In genomic region chr9:24770149-24770940, GRCm38 (mm10) we compare ENCODE assay signal across 8 mouse cellular contexts. TPM values are rescaled to one million over a fixed set of nuclear protein-coding genes. Genes with fewer than 3 reads are reported as not detected.
DNase-seq lines count a peak whose midpoint lies in the region; ATAC-seq and TF ChIP-seq lines count a peak whose summit lies in the region.

No protein-coding gene starts in this region.

- DNase-seq in ZHBTc4 (ENCODE audit: low read depth, low spot score): peak; percentile 67
- no peak for DNase-seq in spleen, postnatal 14 days (ENCODE audit: low spot score in 2 of 2)
- no peak for DNase-seq in urinary bladder, postnatal 4 days (ENCODE audit: low spot score in 2 of 2)
- no peak for DNase-seq in left cerebral cortex, adult 11 months (ENCODE audit: low spot score)

- H3K27ac ChIP-seq in heart, embryonic 16.5 days (ENCODE audit: low read length): peak overlapping the region; percentile 99
- H3K27ac ChIP-seq in liver, embryonic 12.5 days: no peak overlapping the region

- H3K4me1 ChIP-seq in E14TG2a.4 (replicated peaks; ENCODE audit: low read depth, low read length): peaks cover 32% of the 10 kb centered on the region
- H3K4me1 ChIP-seq in heart, embryonic 16.5 days (ENCODE audit: control insufficient read depth, insufficient read depth, low read length): peaks cover 10% of the 10 kb centered on the region
- H3K4me1 ChIP-seq in liver, embryonic 12.5 days: no peaks in the 10 kb centered on the region; the same call in 1 of the 2 replicates

- no peaks in the 10 kb centered on the region for H3K9me3 ChIP-seq in E14TG2a.4 (ENCODE audit: low read length)
- H3K9me3 ChIP-seq in heart, embryonic 16.5 days (replicated peaks; ENCODE audit: control insufficient read depth, low read length): no peaks in the 10 kb centered on the region
- H3K9me3 ChIP-seq in liver, embryonic 12.5 days (replicated peaks): no peaks in the 10 kb centered on the region

- H3K9ac ChIP-seq in heart, embryonic 16.5 days (ENCODE audit: low read length): peak overlapping the region; percentile 87
- peak overlapping the region; percentile 7; the same call in 1 of the 2 replicates for H3K9ac ChIP-seq in liver, embryonic 12.5 days

- H3K4me3 ChIP-seq in E14TG2a.4 (replicated peaks; ENCODE audit: low read length): peak overlapping the region; percentile 65
- H3K4me3 ChIP-seq in heart, embryonic 16.5 days (ENCODE audit: low read length): peak overlapping the region; percentile 74
- H3K4me3 ChIP-seq in liver, embryonic 12.5 days: peak overlapping the region; percentile 37

- H3K36me3 ChIP-seq in E14TG2a.4 (ENCODE audit: insufficient read depth, low read length): no peaks in the 10 kb centered on the region
- H3K36me3 ChIP-seq in heart, embryonic 16.5 days (ENCODE audit: control insufficient read depth, insufficient read depth): peaks cover 2% of the 10 kb centered on the region; the same call in 1 of the 2 replicates
- no peaks in the 10 kb centered on the region for H3K36me3 ChIP-seq in liver, embryonic 12.5 days

- peaks cover 70% of the 10 kb centered on the region for H3K27me3 ChIP-seq in E14TG2a.4 (ENCODE audit: insufficient read depth, low read length)
- peaks cover 15% of the 10 kb centered on the region; the same call in 1 of the 2 replicates for H3K27me3 ChIP-seq in heart, embryonic 16.5 days (ENCODE audit: control insufficient read depth, insufficient read depth, low read length)
- H3K27me3 ChIP-seq in liver, embryonic 12.5 days (replicated peaks): peaks cover 68% of the 10 kb centered on the region

- no peak for TF ChIP-seq CTCF in E14TG2a.4 (conservative IDR thresholded peaks at IDR 0.05; ENCODE audit: low read length)

- no peak for ATAC-seq in heart, embryonic 16.5 days (replicated peaks; ENCODE audit: extremely low read depth, insufficient read depth, low FRiP score)
- no peak for ATAC-seq in liver, embryonic 12.5 days
- no peak for ATAC-seq in erythroid progenitor cell, adult 5-6 weeks (replicated peaks; ENCODE audit: low FRiP score, poor library complexity, severe bottlenecking)

- under 1% methylated on average over 41 of the region's 41 CpGs for WGBS in heart, embryonic 16.5 days
- 3% methylated on average over 41 of the region's 41 CpGs for WGBS in liver, embryonic 12.5 days (ENCODE audit: insufficient replicate concordance)

- peak overlapping the region; percentile 65 for H3K4me2 ChIP-seq in heart, embryonic 16.5 days (ENCODE audit: low read depth, low read length)
- H3K4me2 ChIP-seq in liver, embryonic 12.5 days: peak overlapping the region; percentile 51

RNA-seq across cellular contexts. Expression of gene Tbx20, which starts 3.8 kb away (rescaled TPM):
- polyA plus RNA-seq in heart, embryonic 16.5 days (2015; fragmentation: Nextera tagmentation; extraction: Ambion mirVana): 67.6 and 68.9 TPM in 2 replicates
- 1.8 and 1.9 TPM in 2 replicates for polyA plus RNA-seq in liver, embryonic 12.5 days (2016; fragmentation: Nextera tagmentation; extraction: Ambion mirVana)
- total RNA-seq in erythroid progenitor cell, adult 5-6 weeks (2015; ENCODE audit: low replicate concordance): not detected in 2 replicates
- not detected in 2 replicates for total RNA-seq in erythroid progenitor cell, adult 5-6 weeks (2017; ENCODE audit: low replicate concordance)

Comparison
In these comparisons a context has a peak if more than half of its experiments do, and no peak if none do; other contexts are left out.
1. RNA of gene Tbx20, which starts 3.8 kb away (polyA plus RNA-seq): 67.6 to 68.9 TPM in heart, embryonic 16.5 days; 1.8 to 1.9 TPM in liver, embryonic 12.5 days; every median in the first group is over 10 times any median in the second.
2. Peak in every context shown above with its lines, with median percentiles within 50 percentile points of each other: H3K4me3 ChIP-seq.